Mouse (Mus musculus) right cerebral cortex, postnatal 36 days (tissue): Measurements from ENCODE around the gene Pde8a.

ENCODE experiments used
- DNase-seq, 2 experiments: peaks; one replicate each; pipeline ENCODE4 v3.0.0; 2022; ENCODE audit warnings: low spot score in 2 of 2, mixed read lengths in 1 of 2

Pde8a gene

GRCm38 (mm10) chr7:81261548-81261947, 48.2 kb downstream of the Pde8a start:
- DNase-seq: no peak

GRCm38 (mm10) chr7:81272908-81273307, 59.5 kb downstream of the Pde8a start:
- no peak for DNase-seq

GRCm38 (mm10) chr7:81278966-81279365, 65.6 kb downstream of the Pde8a start:
- no peak for DNase-seq

- no peak for DNase-seq
These were observed 67.8 kb downstream of the Pde8a start for GRCm38 (mm10) chr7:81281240-81281639.

GRCm38 (mm10) chr7:81286456-81286855, 73.1 kb downstream of the Pde8a start:
- no peak for DNase-seq

GRCm38 (mm10) chr7:81286946-81287345, 73.5 kb downstream of the Pde8a start:
- DNase-seq: no peak

GRCm38 (mm10) chr7:81295169-81295568, 81.8 kb downstream of the Pde8a start:
- DNase-seq: no peak

- DNase-seq: no peak
These were observed 84.8 kb downstream of the Pde8a start for GRCm38 (mm10) chr7:81298206-81298605.

- no peak for DNase-seq
These were observed 87.9 kb downstream of the Pde8a start for GRCm38 (mm10) chr7:81301323-81301722.

- DNase-seq: no peak
These were observed 90.3 kb downstream of the Pde8a start for GRCm38 (mm10) chr7:81303682-81304081.

- no peak for DNase-seq
These were observed 90.7 kb downstream of the Pde8a start for GRCm38 (mm10) chr7:81304100-81304499.

GRCm38 (mm10) chr7:81304675-81305074, 91.3 kb downstream of the Pde8a start:
- no peak for DNase-seq

- DNase-seq: no peak
These were observed 94.3 kb downstream of the Pde8a start for GRCm38 (mm10) chr7:81307735-81308134.

GRCm38 (mm10) chr7:81309247-81309646, 95.9 kb downstream of the Pde8a start:
- DNase-seq: no peak

- DNase-seq: no peak
These were observed 97.7 kb downstream of the Pde8a start for GRCm38 (mm10) chr7:81311130-81311529.

GRCm38 (mm10) chr7:81311581-81311980, 98.2 kb downstream of the Pde8a start:
- no peak for DNase-seq

GRCm38 (mm10) chr7:81315583-81315982, 102.2 kb downstream of the Pde8a start:
- no peak for DNase-seq

- no peak for DNase-seq
These were observed 106.4 kb downstream of the Pde8a start for GRCm38 (mm10) chr7:81319749-81320148.

- no peak for DNase-seq
These were observed 108.4 kb downstream of the Pde8a start for GRCm38 (mm10) chr7:81321776-81322175.

- no peak for DNase-seq
These were observed 112.6 kb downstream of the Pde8a start for GRCm38 (mm10) chr7:81326043-81326442.

GRCm38 (mm10) chr7:81326859-81327258, 113.5 kb downstream of the Pde8a start:
- DNase-seq: no peak

GRCm38 (mm10) chr7:81327661-81328060, 114.3 kb downstream of the Pde8a start:
- no peak for DNase-seq

- DNase-seq: no peak
These were observed 117.4 kb downstream of the Pde8a start for GRCm38 (mm10) chr7:81330767-81331166.

GRCm38 (mm10) chr7:81331851-81332250, 118.5 kb downstream of the Pde8a start:
- DNase-seq: no peak
